Mouse (Mus musculus) embryonic facial prominence, embryonic 11.5 days (tissue): ENCODE data around the gene Rdm1. TPM values are rescaled to one million over a fixed set of nuclear protein-coding genes. Genes with fewer than 3 reads are reported as not detected.
"Not testable (repeated sequence)": the region's sequence is repeated elsewhere in the genome, so short reads cannot be mapped to it uniquely, and the experiment has no call there.

Experiments
- ATAC-seq: fragments of 200-750 bp; cut with Nextera tagmentation; replicated peaks from 2 replicates; pipeline ENCODE4 v1.8.0; 2017; ENCODE audit warnings: low read depth; ENCODE audit not compliant: insufficient number of reproducible peaks, low FRiP score, low TSS enrichment
- DNase-seq: peaks from one replicate; pipeline ENCODE4 v3.0.0-alpha.2; 2015; ENCODE audit warnings: low spot score
- H3K27ac ChIP-seq: fragments of 300-500 bp; sonication (generic); replicated peaks from 2 replicates; pipeline ENCODE4 v1.5.1; 2014; ENCODE audit warnings: mild to moderate bottlenecking, low read depth, low read length, control low read depth
- H3K27me3 ChIP-seq: fragments of 300-500 bp; sonication (generic); 2 replicates; pipeline ENCODE4 v1.6.1; 2014; ENCODE audit warnings: mild to moderate bottlenecking, low read length, moderate library complexity, mixed read lengths; ENCODE audit not compliant: control insufficient read depth, insufficient read depth
- H3K36me3 ChIP-seq: fragments of 300-500 bp; sonication (generic); replicated peaks from 2 replicates; pipeline ENCODE4 v1.6.1; 2014; ENCODE audit warnings: low read depth, mild to moderate bottlenecking, low read length, moderate library complexity, mixed read lengths; ENCODE audit not compliant: control insufficient read depth, insufficient read depth
- H3K4me1 ChIP-seq: fragments of 300-500 bp; sonication (generic); 2 replicates; pipeline ENCODE4 v1.6.1; 2014; ENCODE audit warnings: low read length, mixed read lengths; ENCODE audit not compliant: control insufficient read depth, insufficient read depth
- H3K4me2 ChIP-seq: fragments of 300-500 bp; sonication (generic); 2 replicates; pipeline ENCODE4 v1.6.1; 2014; ENCODE audit warnings: low read depth, mild to moderate bottlenecking, control low read depth, low read length, moderate library complexity
- H3K4me3 ChIP-seq: fragments of 300-500 bp; sonication (generic); 2 replicates; pipeline ENCODE4 v1.5.1; 2014; ENCODE audit warnings: low read depth, low read length, control low read depth
- H3K9ac ChIP-seq: fragments of 300-500 bp; sonication (generic); replicated peaks from 2 replicates; pipeline ENCODE4 v1.6.1; 2014; ENCODE audit warnings: mild to moderate bottlenecking, control low read depth, low read length
- H3K9me3 ChIP-seq: fragments of 300-500 bp; sonication (generic); replicated peaks from 2 replicates; pipeline ENCODE4 v1.6.1; 2016; ENCODE audit warnings: mild to moderate bottlenecking, low read length, inconsistent platforms, mixed read lengths; ENCODE audit not compliant: control insufficient read depth
- WGBS: fragments of 180-500 bp; shearing (Covaris S2); extraction: QIAGEN DNeasy Blood & Tissue Kit; methylation state at CpG from one replicate; pipeline ENCODE4 v1.1.7; 2014; 5-methylcytosine and 5-hydroxymethylcytosine counted together
- polyA plus RNA-seq: library from polyadenylated mRNA; unstranded; fragments of >200 nt; fragmentation: Nextera tagmentation; extraction: Ambion mirVana; gene quantifications from 2 replicates; pipeline ENCODE4 v1.2.1, GENCODE M21; 2014

Gene Rdm1
- polyA plus RNA-seq, 1 experiment from 2014 or later = 43.0 TPM

GRCm38 (mm10) chr11:101641710-101642642 is 15.0 kb downstream of the Rdm1 start:
- H3K27ac ChIP-seq = peak overlapping the region; percentile 52; the same call in 1 of the 2 replicates
- not testable (repeated sequence) for H3K36me3 ChIP-seq, H3K4me2 ChIP-seq, H3K9me3 ChIP-seq, H3K4me3 ChIP-seq, H3K9ac ChIP-seq, H3K27me3 ChIP-seq, H3K4me1 ChIP-seq
- 8% methylated on average over 13 of the region's 26 CpGs for WGBS
- peak; percentile 84 for ATAC-seq
- peak; percentile 79 for DNase-seq

GRCm38 (mm10) chr11:101642931-101643330 is 15.9 kb downstream of the Rdm1 start:
- Histone ChIP-seq H3K4me1 (no peaks in the 10 kb centered on the region), H3K4me2 (no peak overlapping the region), H3K4me3 (no peak overlapping the region), H3K9ac (no peak overlapping the region), H3K9me3 (no peaks in the 10 kb centered on the region), H3K36me3 (no peaks in the 10 kb centered on the region), H3K27ac (no peak overlapping the region), H3K27me3 (no peaks in the 10 kb centered on the region)
- DNase-seq = no peak
- ATAC-seq = no peak
- WGBS = 56% methylated on average over 5 of the region's 5 CpGs

GRCm38 (mm10) chr11:101644591-101644990 is 17.6 kb downstream of the Rdm1 start:
- ATAC-seq (no peak), DNase-seq (no peak)
- Histone ChIP-seq H3K27ac (no peak overlapping the region), H3K4me2 (no peak overlapping the region), H3K4me1 (no peaks in the 10 kb centered on the region), H3K9ac (no peak overlapping the region), H3K9me3 (no peaks in the 10 kb centered on the region), H3K36me3 (no peaks in the 10 kb centered on the region), H3K4me3 (no peak overlapping the region), H3K27me3 (no peaks in the 10 kb centered on the region)
- WGBS = 49% methylated on average over 3 of the region's 3 CpGs

GRCm38 (mm10) chr11:101645043-101645410 is 18.0 kb downstream of the Rdm1 start:
- not testable (repeated sequence) for H3K4me3 ChIP-seq, DNase-seq, H3K9ac ChIP-seq, H3K4me1 ChIP-seq, ATAC-seq, H3K27me3 ChIP-seq, H3K27ac ChIP-seq, H3K4me2 ChIP-seq, H3K36me3 ChIP-seq, H3K9me3 ChIP-seq
- WGBS = 2% methylated on average over 4 of the region's 4 CpGs

GRCm38 (mm10) chr11:101645411-101646282 is 18.7 kb downstream of the Rdm1 start:
- peak; percentile 86 for ATAC-seq
- not testable (repeated sequence) for H3K9me3 ChIP-seq, H3K4me1 ChIP-seq, H3K27me3 ChIP-seq, H3K36me3 ChIP-seq
- 0 out of 2 replicates have a peak overlapping the region, but pooled peaks have one; percentile 18 for H3K4me3 ChIP-seq
- peak overlapping the region; percentile 83 for H3K27ac ChIP-seq
- peak overlapping the region; percentile 19; the same call in 1 of the 2 replicates for H3K4me2 ChIP-seq
- peak; percentile 84 for DNase-seq
- peak overlapping the region; percentile 48 for H3K9ac ChIP-seq
- under 1% methylated on average over 43 of the region's 56 CpGs for WGBS

GRCm38 (mm10) chr11:101646283-101646794 is 19.3 kb downstream of the Rdm1 start:
- Histone ChIP-seq H3K27ac (0 out of 2 replicates have a peak overlapping the region, but pooled peaks have one; percentile 6), H3K9ac (peak overlapping the region; percentile 48), H3K4me3 (0 out of 2 replicates have a peak overlapping the region, but pooled peaks have one; percentile 18), H3K4me2 (peak overlapping the region; percentile 19; the same call in 1 of the 2 replicates)
- H3K27me3 ChIP-seq, ATAC-seq, H3K36me3 ChIP-seq, H3K4me1 ChIP-seq, H3K9me3 ChIP-seq, DNase-seq: not testable (repeated sequence)
- 14% methylated on average over 13 of the region's 16 CpGs for WGBS

GRCm38 (mm10) chr11:101647093-101647492 is 20.1 kb downstream of the Rdm1 start:
- DNase-seq, H3K4me1 ChIP-seq, H3K4me3 ChIP-seq, H3K27ac ChIP-seq, H3K9ac ChIP-seq, ATAC-seq, H3K27me3 ChIP-seq, H3K4me2 ChIP-seq, H3K9me3 ChIP-seq, H3K36me3 ChIP-seq: not testable (repeated sequence)
- WGBS = 94% methylated on average over 10 of the region's 10 CpGs
